Mouse (Mus musculus) kidney, postnatal 4 days (tissue): ENCODE data around the gene Foxa1.

Experiments used
- DNase-seq, 2 experiments: peaks; one replicate each; pipeline ENCODE4 v3.0.0; 2021; ENCODE audit warnings: mixed read lengths in 2 of 2

Gene Foxa1

GRCm38 (mm10) chr12:57539551-57539985 lies 7.1 kb downstream of the Foxa1 start:
- DNase-seq, result peak in 1 of 2 experiments; percentile 61

- peak; percentile 54 to 68 for DNase-seq
These were observed 7.8 kb downstream of the Foxa1 start for GRCm38 (mm10) chr12:57538588-57539550.

- DNase-seq, result peak in 1 of 2 experiments; percentile 41
These were observed 8.7 kb downstream of the Foxa1 start for GRCm38 (mm10) chr12:57537791-57538587.

- DNase-seq, result peak in 1 of 2 experiments; percentile 26
These were observed 9.6 kb downstream of the Foxa1 start for GRCm38 (mm10) chr12:57536909-57537670.

GRCm38 (mm10) chr12:57536056-57536908 lies 10.4 kb downstream of the Foxa1 start:
- DNase-seq, result peak in 1 of 2 experiments; percentile 28

GRCm38 (mm10) chr12:57534879-57535611 lies 11.7 kb downstream of the Foxa1 start:
- peak in 1 of 2 experiments; percentile 26 for DNase-seq

GRCm38 (mm10) chr12:57534517-57534878 lies 12.2 kb downstream of the Foxa1 start:
- no peak for DNase-seq

GRCm38 (mm10) chr12:57530474-57530873 lies 16.2 kb downstream of the Foxa1 start:
- DNase-seq, result no peak

- no peak for DNase-seq
These were observed 18.4 kb downstream of the Foxa1 start for GRCm38 (mm10) chr12:57528335-57528734.

- no peak for DNase-seq
These were observed 30.9 kb downstream of the Foxa1 start for GRCm38 (mm10) chr12:57515702-57516377.

GRCm38 (mm10) chr12:57514552-57514951 lies 32.2 kb downstream of the Foxa1 start:
- no peak for DNase-seq

- no peak for DNase-seq
These were observed 35.2 kb downstream of the Foxa1 start for GRCm38 (mm10) chr12:57511560-57511959.

GRCm38 (mm10) chr12:57511127-57511526 lies 35.6 kb downstream of the Foxa1 start:
- no peak for DNase-seq

GRCm38 (mm10) chr12:57509726-57510125 lies 37.0 kb downstream of the Foxa1 start:
- DNase-seq, result no peak

- DNase-seq, result no peak
These were observed 37.8 kb downstream of the Foxa1 start for GRCm38 (mm10) chr12:57508938-57509337.

- DNase-seq, result no peak
These were observed 41.4 kb downstream of the Foxa1 start for GRCm38 (mm10) chr12:57505329-57505728.

- DNase-seq, result no peak
These were observed 46.5 kb downstream of the Foxa1 start for GRCm38 (mm10) chr12:57500246-57500645.

GRCm38 (mm10) chr12:57496347-57497119 lies 50.2 kb downstream of the Foxa1 start:
- no peak for DNase-seq
